Mouse (Mus musculus) forebrain, embryonic 11.5 days (tissue): ENCODE results near the gene Mrc1. TPM values are rescaled to one million over a fixed set of nuclear protein-coding genes. Genes with fewer than 3 reads are reported as not detected.
A peak's percentile ranks its signal among the peaks of the same experiment; 100 is the strongest.

Experiments
- ATAC-seq: fragments of 200-750 bp; cut with Nextera tagmentation; replicated peaks from 2 replicates; pipeline ENCODE4 v1.8.0; 2017; ENCODE audit warnings: moderate TSS enrichment; ENCODE audit not compliant: low FRiP score
- DNase-seq: peaks from one replicate; pipeline ENCODE4 v3.0.0-alpha.2; 2017; ENCODE audit warnings: low spot score
- H3K27ac ChIP-seq: fragments of 300-500 bp; sonication (generic); 2 replicates; pipeline ENCODE4 v1.5.1; 2014; ENCODE audit warnings: low read depth, low read length
- H3K27me3 ChIP-seq: fragments of 300-500 bp; sonication (generic); 2 replicates; pipeline ENCODE4 v1.6.1; 2014; ENCODE audit warnings: mild to moderate bottlenecking, low read length, mixed read lengths; ENCODE audit not compliant: control insufficient read depth, insufficient read depth
- H3K36me3 ChIP-seq: fragments of 300-500 bp; sonication (generic); 2 replicates; pipeline ENCODE4 v1.6.1; 2014; ENCODE audit warnings: mild to moderate bottlenecking, low read length, moderate library complexity, mixed read lengths; ENCODE audit not compliant: control insufficient read depth, insufficient read depth
- H3K4me1 ChIP-seq: fragments of 300-500 bp; sonication (generic); replicated peaks from 2 replicates; pipeline ENCODE4 v1.6.1; 2014; ENCODE audit warnings: low read length, mixed read lengths; ENCODE audit not compliant: control insufficient read depth, insufficient read depth
- H3K4me2 ChIP-seq: fragments of 300-500 bp; sonication (generic); 2 replicates; pipeline ENCODE4 v1.6.1; 2014; ENCODE audit warnings: low read depth, mild to moderate bottlenecking, low read length, moderate library complexity, mixed read lengths; ENCODE audit not compliant: severe bottlenecking
- H3K4me3 ChIP-seq: fragments of 300-500 bp; sonication (generic); 2 replicates; pipeline ENCODE4 v1.5.1; 2014; ENCODE audit warnings: low read depth, low read length
- H3K9ac ChIP-seq: fragments of 300-500 bp; sonication (generic); 2 replicates; pipeline ENCODE4 v1.6.1; 2014; ENCODE audit warnings: low read length
- H3K9me3 ChIP-seq: fragments of 300-500 bp; sonication (generic); 2 replicates; pipeline ENCODE4 v1.6.1; 2016; ENCODE audit warnings: low read length, mixed read lengths; ENCODE audit not compliant: control insufficient read depth
- WGBS: fragments of 180-500 bp; shearing (Covaris S2); extraction: QIAGEN DNeasy Blood & Tissue Kit; methylation state at CpG from one replicate; pipeline ENCODE4 v1.1.7; 2014; 5-methylcytosine and 5-hydroxymethylcytosine counted together
- polyA plus RNA-seq: library from polyadenylated mRNA; unstranded; fragments of >200 nt; fragmentation: Nextera tagmentation; extraction: Ambion mirVana; gene quantifications from 2 replicates; pipeline ENCODE4 v1.2.1, GENCODE M21; 2014

The Mrc1 gene
- polyA plus RNA-seq, 1 experiment from 2014 or later, result 3.8 TPM

DNA sequence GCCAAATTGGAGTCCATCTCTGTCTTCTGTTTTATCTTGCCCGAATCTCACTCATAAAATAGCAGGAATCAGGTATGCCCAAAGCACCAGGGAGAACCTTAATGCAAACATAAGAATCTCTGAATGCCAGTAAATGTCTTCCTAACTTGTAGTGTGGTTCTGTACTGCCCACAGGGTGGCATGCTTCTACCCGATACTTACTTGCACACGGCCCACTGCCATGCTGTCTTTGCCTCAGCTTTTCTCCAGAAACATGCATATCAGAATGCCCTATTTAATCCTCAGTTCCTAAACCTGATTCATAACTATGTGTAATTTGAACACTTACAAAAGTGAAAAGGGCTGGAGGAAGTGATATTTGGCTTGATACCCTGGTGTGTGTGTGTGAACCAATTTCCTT, 22.7 kb downstream of the Mrc1 start:
- Histone ChIP-seq H3K36me3 (no peaks in the 10 kb centered on the region), H3K4me3 (no peak overlapping the region), H3K9me3 (no peaks in the 10 kb centered on the region), H3K9ac (no peak overlapping the region), H3K27me3 (no peaks in the 10 kb centered on the region), H3K4me2 (no peak overlapping the region), H3K4me1 (no peaks in the 10 kb centered on the region), H3K27ac (no peak overlapping the region)
- 94% methylated on average over 3 of the region's 3 CpGs for WGBS
- DNase-seq, result no peak
- ATAC-seq, result no peak

DNA sequence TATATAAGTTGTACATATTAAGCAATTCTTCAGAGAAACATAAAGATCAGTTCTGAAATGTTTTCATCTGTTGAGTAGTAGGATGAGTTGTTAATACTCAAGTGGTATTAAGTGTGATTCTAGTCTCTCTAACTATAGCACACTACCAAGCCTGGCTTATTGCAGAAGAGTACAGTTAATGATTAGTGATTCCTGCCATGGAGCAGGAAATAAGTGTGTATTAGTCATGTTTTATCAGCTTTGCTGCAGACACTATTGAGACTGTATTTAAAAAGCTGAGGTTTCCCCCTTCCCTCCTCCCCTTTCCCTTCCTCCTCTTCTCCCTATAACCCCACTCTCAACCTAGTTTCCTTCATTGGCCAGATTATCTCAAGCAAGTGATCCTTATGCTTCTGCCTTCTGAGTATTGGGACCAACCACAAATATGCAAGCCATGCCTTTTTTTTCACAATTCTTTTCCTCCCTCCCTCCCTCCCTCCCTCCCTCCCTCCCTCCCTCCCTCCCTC, 29.2 kb downstream of the Mrc1 start:
- Histone ChIP-seq H3K36me3 (no peaks in the 10 kb centered on the region), H3K9ac (no peak overlapping the region), H3K4me3 (no peak overlapping the region), H3K27me3 (no peaks in the 10 kb centered on the region), H3K4me1 (no peaks in the 10 kb centered on the region), H3K4me2 (no peak overlapping the region), H3K27ac (no peak overlapping the region), H3K9me3 (no peaks in the 10 kb centered on the region)
- ATAC-seq, result no peak
- DNase-seq, result no peak

DNA sequence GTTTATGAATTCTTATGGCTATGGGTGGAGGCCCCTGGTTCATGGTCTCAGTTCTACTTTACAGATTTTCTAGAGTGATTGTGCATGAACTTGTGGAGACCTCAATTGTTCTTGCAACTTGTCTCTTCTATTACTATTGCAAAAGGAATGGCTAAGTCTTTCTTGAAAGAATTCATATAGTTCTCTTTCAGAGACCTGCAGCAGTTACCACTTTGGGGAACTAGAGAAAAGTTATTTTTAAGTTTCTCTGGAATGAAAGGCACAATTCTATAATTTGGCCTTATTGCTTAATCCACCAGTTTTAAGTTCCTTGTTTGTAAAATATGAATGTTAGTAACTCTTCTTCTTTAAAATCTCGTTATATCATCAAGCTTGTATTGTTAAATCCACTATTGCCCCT, 32.9 kb downstream of the Mrc1 start:
- WGBS, result 89% methylated on average over 1 of the region's 1 CpGs
- ATAC-seq, result no peak
- no peaks in the 10 kb centered on the region for H3K36me3 ChIP-seq
- H3K27me3 ChIP-seq, result no peaks in the 10 kb centered on the region
- no peak for DNase-seq
- H3K9ac ChIP-seq, result no peak overlapping the region
- no peak overlapping the region for H3K4me3 ChIP-seq
- H3K9me3 ChIP-seq, result no peaks in the 10 kb centered on the region
- no peaks in the 10 kb centered on the region for H3K4me1 ChIP-seq
- no peak overlapping the region for H3K27ac ChIP-seq
- H3K4me2 ChIP-seq, result no peak overlapping the region

DNA sequence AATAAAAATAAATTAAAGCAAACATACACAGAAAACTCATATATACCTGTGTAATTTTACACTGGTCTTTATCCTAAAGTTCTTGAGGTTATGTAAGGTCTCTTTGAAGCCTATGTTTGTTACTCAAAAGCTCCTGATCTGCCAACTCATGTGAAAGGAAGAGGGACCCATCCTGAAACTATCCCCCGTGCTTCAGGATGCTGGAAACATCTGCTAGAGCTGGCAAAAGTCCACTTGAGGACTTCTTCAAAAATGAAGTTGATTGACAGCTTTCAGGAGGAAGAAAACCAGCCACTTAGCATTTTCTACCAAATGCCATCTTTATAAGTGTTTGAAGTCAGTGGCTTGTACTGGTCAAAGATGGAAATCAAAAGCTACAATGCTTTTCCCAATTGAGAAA, 40.0 kb downstream of the Mrc1 start:
- no peaks in the 10 kb centered on the region for H3K36me3 ChIP-seq
- DNase-seq, result no peak
- no peak overlapping the region for H3K4me2 ChIP-seq
- no peak overlapping the region for H3K27ac ChIP-seq
- H3K4me1 ChIP-seq, result no peaks in the 10 kb centered on the region
- no peak overlapping the region for H3K9ac ChIP-seq
- H3K9me3 ChIP-seq, result no peaks in the 10 kb centered on the region
- H3K4me3 ChIP-seq, result no peak overlapping the region
- no peak for ATAC-seq
- H3K27me3 ChIP-seq, result no peaks in the 10 kb centered on the region
- WGBS, result 86% methylated on average over 1 of the region's 1 CpGs

DNA sequence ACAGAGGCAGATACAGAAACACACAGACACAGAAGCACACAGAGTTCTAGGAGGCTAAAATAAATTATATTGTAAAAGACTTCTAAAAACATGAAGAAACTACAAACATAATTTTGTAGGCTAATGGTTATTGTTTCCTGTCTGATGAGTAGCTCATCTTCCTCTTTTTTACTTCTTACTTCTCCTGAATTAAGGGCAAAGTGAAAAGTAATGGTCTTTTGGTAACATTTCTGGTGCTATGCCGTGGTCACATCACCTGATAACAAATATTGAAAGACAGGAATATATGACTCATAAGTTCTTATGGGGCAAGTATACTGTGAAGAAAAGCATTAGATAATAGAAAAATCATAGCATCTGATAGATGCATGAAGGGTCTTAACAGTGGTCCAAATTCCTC, 42.9 kb downstream of the Mrc1 start:
- H3K4me3 ChIP-seq, result no peak overlapping the region
- DNase-seq, result no peak
- WGBS, result 93% methylated on average over 1 of the region's 1 CpGs
- H3K27ac ChIP-seq, result no peak overlapping the region
- no peaks in the 10 kb centered on the region for H3K4me1 ChIP-seq
- no peak for ATAC-seq
- no peaks in the 10 kb centered on the region for H3K36me3 ChIP-seq
- H3K9ac ChIP-seq, result no peak overlapping the region
- no peaks in the 10 kb centered on the region for H3K27me3 ChIP-seq
- H3K9me3 ChIP-seq, result no peaks in the 10 kb centered on the region
- H3K4me2 ChIP-seq, result no peak overlapping the region

DNA sequence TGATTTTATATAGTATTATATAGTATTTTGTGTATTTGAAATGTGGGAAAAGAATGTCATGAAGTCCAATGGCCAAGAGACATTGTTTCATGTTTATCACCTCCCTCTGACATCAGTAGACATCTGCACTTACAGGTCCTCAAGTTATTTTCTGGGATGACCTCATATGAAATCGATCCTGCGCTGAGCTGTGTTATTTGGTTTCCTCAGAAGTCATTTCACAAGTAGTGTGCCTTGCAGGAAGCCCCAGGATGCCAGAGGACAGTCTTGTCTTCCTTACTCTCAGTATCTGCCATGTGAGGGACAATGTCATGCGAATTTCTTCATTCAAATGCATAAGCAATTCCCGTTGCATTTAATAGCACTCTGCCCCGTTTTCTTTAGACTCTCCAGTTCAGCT, 46.6 kb downstream of the Mrc1 start:
- Histone ChIP-seq H3K4me3 (no peak overlapping the region), H3K36me3 (no peaks in the 10 kb centered on the region), H3K27ac (no peak overlapping the region), H3K9me3 (no peaks in the 10 kb centered on the region), H3K4me1 (no peaks in the 10 kb centered on the region), H3K27me3 (no peaks in the 10 kb centered on the region), H3K4me2 (no peak overlapping the region), H3K9ac (no peak overlapping the region)
- ATAC-seq, result no peak
- DNase-seq, result no peak
- WGBS, result 88% methylated on average over 5 of the region's 5 CpGs

DNA sequence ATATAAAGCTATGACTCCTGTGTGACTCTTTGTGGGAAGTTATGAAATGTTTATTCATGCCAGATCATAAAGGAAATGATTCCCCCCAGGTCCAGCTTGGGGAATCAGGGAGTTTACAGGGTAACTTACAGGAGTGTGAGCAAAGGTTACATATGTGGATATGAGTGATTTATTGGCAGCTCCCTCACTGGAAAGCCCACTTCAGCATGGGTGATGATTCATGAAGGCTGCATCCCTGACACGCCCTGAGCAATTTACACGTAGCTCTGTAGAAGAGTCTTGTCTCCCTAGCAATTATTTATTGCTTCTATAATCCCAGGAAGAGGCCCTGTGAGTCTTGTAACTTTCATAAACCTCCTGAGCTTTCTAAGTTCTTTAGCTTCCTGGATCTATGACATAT, 50.1 kb downstream of the Mrc1 start:
- Histone ChIP-seq H3K27me3 (no peaks in the 10 kb centered on the region), H3K27ac (no peak overlapping the region), H3K36me3 (no peaks in the 10 kb centered on the region), H3K4me3 (no peak overlapping the region), H3K9me3 (no peaks in the 10 kb centered on the region), H3K9ac (no peak overlapping the region), H3K4me1 (no peaks in the 10 kb centered on the region), H3K4me2 (no peak overlapping the region)
- WGBS, result 73% methylated on average over 2 of the region's 2 CpGs
- DNase-seq, result no peak
- ATAC-seq, result no peak

DNA sequence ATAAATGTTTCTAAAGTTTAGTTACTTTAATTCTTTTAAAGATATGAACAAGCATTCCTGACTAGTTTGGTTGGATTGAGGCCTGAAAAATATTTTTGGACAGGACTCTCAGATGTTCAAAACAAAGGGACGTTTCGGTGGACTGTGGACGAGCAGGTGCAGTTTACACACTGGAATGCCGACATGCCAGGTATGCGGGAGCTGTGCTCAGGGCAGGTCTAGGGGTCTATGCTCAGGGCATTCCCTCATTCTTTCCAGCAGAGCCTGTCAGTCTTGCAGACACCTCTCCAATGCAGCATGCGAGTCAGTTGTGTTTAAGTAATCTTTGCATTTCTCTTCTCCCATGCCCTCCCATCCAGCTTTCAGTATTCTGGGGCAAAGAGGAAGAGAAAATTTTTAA, 50.6 kb downstream of the Mrc1 start:
- Histone ChIP-seq H3K36me3 (no peaks in the 10 kb centered on the region), H3K9ac (no peak overlapping the region), H3K27ac (no peak overlapping the region), H3K27me3 (no peaks in the 10 kb centered on the region), H3K9me3 (no peaks in the 10 kb centered on the region), H3K4me3 (no peak overlapping the region), H3K4me2 (no peak overlapping the region), H3K4me1 (no peaks in the 10 kb centered on the region)
- 86% methylated on average over 6 of the region's 6 CpGs for WGBS
- DNase-seq, result no peak
- ATAC-seq, result no peak

DNA sequence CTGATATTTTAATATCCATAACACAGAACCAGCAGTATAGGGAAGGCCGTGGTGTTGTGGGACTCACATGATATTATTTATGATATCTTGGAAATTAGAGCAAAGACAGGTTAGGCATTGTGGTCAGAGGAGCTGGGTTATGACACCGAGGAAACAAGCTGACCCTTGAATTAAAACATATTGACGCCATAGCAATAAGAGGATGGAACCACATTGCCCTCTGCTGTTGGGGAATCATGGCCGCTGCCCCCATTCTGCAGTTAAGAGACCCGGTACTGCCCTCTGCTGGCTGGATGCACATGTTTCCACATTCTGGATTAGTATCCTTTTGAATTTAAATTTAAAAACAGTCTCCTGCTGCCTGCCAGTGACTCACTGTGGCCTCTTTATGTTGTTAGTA, 66.1 kb downstream of the Mrc1 start:
- Histone ChIP-seq H3K9me3 (no peaks in the 10 kb centered on the region), H3K4me1 (no peaks in the 10 kb centered on the region), H3K27ac (no peak overlapping the region), H3K4me3 (no peak overlapping the region), H3K27me3 (no peaks in the 10 kb centered on the region), H3K4me2 (no peak overlapping the region), H3K36me3 (no peaks in the 10 kb centered on the region), H3K9ac (no peak overlapping the region)
- DNase-seq (peak; percentile 91), ATAC-seq (peak; percentile 82)
- 42% methylated on average over 5 of the region's 5 CpGs for WGBS
